Mouse (Mus musculus): ENCODE results near the gene Atg16l2.

GRCm38 (mm10) chr7:101248760-101249159, 53.3 kb downstream of the Atg16l2 start:
- no peak for TF ChIP-seq USF1 (IDR thresholded peaks at IDR 0.05; ENCODE audit: low read depth)
- no peak for TF ChIP-seq CTCF (IDR thresholded peaks at IDR 0.05; ENCODE audit: control insufficient read depth, insufficient read depth, insufficient read length)

Measured in C2C12 (cell line).